Mouse (Mus musculus) MEL (cell line): Measurements from ENCODE around the gene Eftud2.

Experiments
- NRF1 ChIP-seq: IDR thresholded peaks from 2 replicates; pipeline ENCODE4 v1.6.1; 2014; ENCODE audit warnings: low read depth, mild to moderate bottlenecking, inconsistent platforms, low read length, improper control_type of control experiment, moderate library complexity; ENCODE audit not compliant: poor library complexity, insufficient read depth, severe bottlenecking
- POLR2AphosphoS5 ChIP-seq: IDR thresholded peaks from 2 replicates; pipeline ENCODE4 v1.6.1; 2012; ENCODE audit warnings: low read depth, borderline replicate concordance, mild to moderate bottlenecking, inconsistent platforms, low read length, moderate library complexity, mixed read lengths
- ZKSCAN1 ChIP-seq: IDR thresholded peaks from 2 replicates; pipeline ENCODE4 v1.6.1; 2012; ENCODE audit warnings: low read depth, mild to moderate bottlenecking, inconsistent platforms, low read length, improper control_type of control experiment, moderate library complexity

- TF ChIP-seq ZKSCAN1 (no peak), POLR2AphosphoS5 (no peak), NRF1 (no peak)
Observed at GRCm38 (mm10) chr11:102915380-102915779, 34.6 kb upstream of the Eftud2 start.
